Mouse (Mus musculus): Measurements from ENCODE around the gene Synpo2.

Synpo2 gene

GRCm38 (mm10) chr3:123205065-123205464 is 30.9 kb downstream of the Synpo2 start:
- no peak for DNase-seq (ENCODE audit: low spot score in 2 of 2)

DNA sequence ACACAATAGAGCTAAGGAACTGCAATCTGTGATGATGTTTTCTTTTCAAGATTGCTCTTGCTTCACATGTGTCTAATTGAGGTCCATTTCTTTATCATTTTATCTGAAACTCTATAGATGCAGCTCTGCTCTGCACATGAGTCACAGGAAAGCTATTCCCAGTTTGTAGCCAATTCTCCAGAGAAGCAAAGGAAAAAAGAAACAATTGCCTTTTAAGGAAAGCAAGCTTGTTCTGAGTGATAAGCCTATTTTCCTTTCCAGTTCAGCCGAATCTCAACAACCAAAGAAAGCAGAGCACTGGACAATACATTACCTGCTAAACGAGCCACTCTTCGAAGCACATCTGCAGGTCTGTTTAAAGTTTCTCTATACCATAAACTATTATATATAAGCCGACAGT is 31.3 kb downstream of the Synpo2 start:
- DNase-seq (ENCODE audit: low spot score in 2 of 2): no peak

GRCm38 (mm10) chr3:123201798-123202197 is 34.2 kb downstream of the Synpo2 start:
- no peak for DNase-seq (ENCODE audit: low spot score in 2 of 2)

- no peak for DNase-seq (ENCODE audit: low spot score in 2 of 2)
Measured at GRCm38 (mm10) chr3:123193740-123194139, 42.2 kb downstream of the Synpo2 start.

GRCm38 (mm10) chr3:123191602-123192001 is 44.3 kb downstream of the Synpo2 start:
- no peak for DNase-seq (ENCODE audit: low spot score in 2 of 2)

GRCm38 (mm10) chr3:123190329-123190728 is 45.6 kb downstream of the Synpo2 start:
- no peak for DNase-seq (ENCODE audit: low spot score in 2 of 2)

DNA sequence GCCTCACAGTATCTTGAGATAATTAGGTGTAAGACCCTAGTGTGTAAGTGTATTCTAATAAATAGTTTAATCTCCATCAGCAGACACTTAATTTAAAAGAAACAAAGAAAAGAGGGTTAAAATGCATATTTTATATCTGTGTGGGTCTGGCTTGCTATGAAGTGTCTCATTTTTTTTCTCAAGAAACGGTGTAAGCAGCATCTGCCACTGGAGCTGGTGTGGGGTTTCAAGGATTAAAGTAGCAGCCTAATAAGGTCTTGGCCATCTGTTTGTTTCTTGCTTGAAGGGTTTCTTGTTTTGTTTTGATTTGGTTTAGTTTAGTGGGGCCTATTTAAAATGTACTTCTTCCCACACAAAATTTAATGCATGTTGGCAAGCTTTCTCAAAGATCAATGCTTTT is 46.1 kb downstream of the Synpo2 start:
- DNase-seq (ENCODE audit: low spot score in 2 of 2): no peak

- DNase-seq (ENCODE audit: low spot score in 2 of 2): no peak
Measured at GRCm38 (mm10) chr3:123188616-123189230, 47.2 kb downstream of the Synpo2 start.

- no peak for DNase-seq (ENCODE audit: low spot score in 2 of 2)
Measured at GRCm38 (mm10) chr3:123187370-123188124, 48.4 kb downstream of the Synpo2 start.

GRCm38 (mm10) chr3:123185238-123185925 is 50.6 kb downstream of the Synpo2 start:
- DNase-seq (ENCODE audit: low spot score in 2 of 2): no peak

GRCm38 (mm10) chr3:123184281-123184680 is 51.7 kb downstream of the Synpo2 start:
- no peak for DNase-seq (ENCODE audit: low spot score in 2 of 2)

DNA sequence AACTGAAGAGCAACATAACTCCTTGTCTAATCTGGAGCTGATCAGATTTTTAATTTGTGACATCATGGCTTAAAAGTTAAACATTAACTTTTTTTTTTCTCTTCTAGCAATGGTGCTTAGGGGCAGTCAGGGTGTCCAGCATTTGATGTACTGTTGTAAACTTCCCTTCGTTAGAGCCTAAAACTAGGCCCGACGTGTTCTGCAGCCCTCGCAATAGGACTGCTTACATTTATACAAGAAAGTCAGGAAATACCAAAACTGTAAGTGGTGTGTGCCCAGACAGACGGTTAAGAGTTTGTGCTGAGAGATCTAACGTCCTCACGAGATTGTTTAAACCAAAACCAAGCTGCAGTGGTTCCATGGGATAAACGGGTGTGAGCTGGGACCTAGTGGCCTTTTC is 56.4 kb downstream of the Synpo2 start:
- no peak for DNase-seq (ENCODE audit: low spot score in 2 of 2)

DNA sequence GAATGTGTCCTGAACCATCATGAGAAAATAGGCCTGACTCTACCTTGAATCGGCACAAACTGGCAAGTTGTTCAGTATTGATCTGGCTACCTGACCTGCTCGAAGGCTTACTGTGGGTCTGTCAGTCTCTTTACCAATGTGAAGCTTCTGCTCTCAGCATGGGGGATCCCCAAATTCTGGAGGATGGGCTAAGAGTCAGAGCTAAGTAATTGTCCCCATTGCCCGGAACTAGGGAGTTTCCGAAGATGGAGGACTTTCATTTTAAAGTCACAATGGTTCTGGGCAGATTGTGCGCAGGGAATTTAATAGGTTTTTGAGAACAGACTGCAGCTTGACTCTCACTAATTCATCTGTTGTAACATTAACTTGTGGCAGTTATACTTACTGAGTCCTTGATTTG is 56.9 kb downstream of the Synpo2 start:
- no peak for DNase-seq (ENCODE audit: low spot score in 2 of 2)

- DNase-seq (ENCODE audit: low spot score in 2 of 2): no peak
Measured at GRCm38 (mm10) chr3:123178420-123178819, 57.5 kb downstream of the Synpo2 start.

- no peak for DNase-seq (ENCODE audit: low spot score in 2 of 2)
Measured at GRCm38 (mm10) chr3:123176366-123177334, 59.3 kb downstream of the Synpo2 start.

GRCm38 (mm10) chr3:123175142-123175541 is 60.8 kb downstream of the Synpo2 start:
- no peak for DNase-seq (ENCODE audit: low spot score in 2 of 2)

DNA sequence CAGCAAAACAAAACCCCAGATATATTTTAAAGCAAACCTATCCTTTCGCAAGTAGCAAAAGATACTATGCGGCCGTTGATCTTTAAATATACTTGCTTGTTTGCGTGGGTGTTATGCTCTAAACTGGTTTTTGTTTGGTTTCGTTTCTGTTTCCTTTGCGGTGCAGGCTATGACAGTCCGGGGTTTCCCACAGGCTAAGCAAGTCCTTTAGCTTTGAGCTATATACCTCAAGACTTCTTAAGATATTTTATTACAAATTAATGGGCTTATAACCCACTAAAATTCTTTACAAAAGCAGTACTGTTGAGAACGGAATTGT is 61.6 kb downstream of the Synpo2 start:
- no peak for DNase-seq (ENCODE audit: low spot score in 2 of 2)

GRCm38 (mm10) chr3:123173553-123174378 is 62.2 kb downstream of the Synpo2 start:
- no peak for DNase-seq (ENCODE audit: low spot score in 2 of 2)

GRCm38 (mm10) chr3:123172151-123172550 is 63.8 kb downstream of the Synpo2 start:
- DNase-seq (ENCODE audit: low spot score in 2 of 2): no peak

DNA sequence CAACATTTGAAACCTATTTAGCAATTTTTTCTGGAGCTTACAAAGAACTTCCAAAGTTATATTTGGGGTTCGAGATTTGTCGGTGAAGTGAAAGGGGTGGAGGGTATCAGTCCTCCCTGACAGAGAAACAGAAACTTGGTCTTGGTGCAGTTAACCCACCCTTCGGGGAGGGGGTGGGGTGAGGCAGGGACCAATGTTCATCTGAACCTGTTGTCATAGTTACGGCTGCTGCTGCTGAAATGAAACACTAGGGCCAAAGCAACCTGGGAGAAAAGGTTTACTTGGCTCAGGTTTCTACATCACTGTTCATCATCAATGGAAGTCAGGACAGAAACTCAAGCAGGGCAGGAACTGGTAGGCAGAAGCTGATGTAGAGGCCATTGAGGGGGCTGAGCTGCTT is 66.6 kb downstream of the Synpo2 start:
- no peak for DNase-seq (ENCODE audit: low spot score in 2 of 2)

DNA sequence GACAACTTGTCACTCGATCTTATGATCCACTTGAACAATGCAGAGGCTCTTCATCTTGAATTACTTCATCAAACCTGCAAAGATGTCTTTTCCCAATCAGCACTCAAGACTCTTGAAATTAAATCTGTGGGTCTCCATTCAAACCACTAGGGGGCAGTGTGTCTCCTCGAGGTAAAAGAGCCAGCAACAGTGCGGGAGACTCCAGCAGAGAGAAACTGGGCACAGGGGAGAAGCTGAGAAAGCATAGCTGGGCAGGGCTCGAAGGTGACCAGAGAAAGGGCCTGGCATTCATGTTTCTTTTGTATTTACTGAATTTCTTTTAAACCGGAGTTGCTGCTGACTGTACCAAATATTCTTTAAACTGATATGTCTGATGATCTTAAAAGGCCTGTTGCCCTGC is 67.1 kb downstream of the Synpo2 start:
- peak in 1 of 2 experiments; percentile 22 for DNase-seq (ENCODE audit: low spot score in 2 of 2)

Data from spleen, postnatal 14 days (tissue).